In the genomic region with DNA sequence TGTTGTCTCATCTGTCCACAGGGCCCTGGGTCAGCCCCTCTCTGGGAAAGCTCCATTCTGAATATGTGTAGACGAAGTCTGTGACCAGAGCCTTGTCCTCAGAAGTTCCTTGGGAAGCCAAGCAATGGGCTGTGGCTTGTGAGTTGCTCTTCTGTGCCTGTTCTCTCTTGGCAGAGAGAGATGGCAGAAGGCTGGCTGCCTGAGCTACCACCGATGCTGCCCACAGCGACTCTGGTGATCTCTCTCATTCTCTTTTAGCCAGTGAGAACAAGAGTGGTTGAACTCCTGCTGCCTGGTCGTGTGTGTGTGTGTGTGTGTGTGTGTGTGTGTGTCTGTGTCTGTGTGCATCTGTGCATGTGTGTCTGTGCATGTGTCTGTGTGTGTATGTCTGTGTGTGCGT, we compare ENCODE assay signal across 16 mouse cellular contexts. TPM values are rescaled to one million over a fixed set of nuclear protein-coding genes. Genes with fewer than 3 reads are reported as not detected.
"Had no signal": no experiment of that assay in that cellular context is flagged by ENCODE, and none has a peak within 500 bp of the region (broad histone marks: within the 10 kb centered on the region; RNA-seq: fewer than 3 reads in every experiment).

No protein-coding gene starts in this region.

- DNase-seq: liver, postnatal 0 days; lung, adult 2 months; lung, postnatal 14 days; lung, postnatal 36 days; midbrain, embryonic 14.5 days; right cerebral cortex, postnatal 14 days; thymus, adult 2 months; thymus, postnatal 25 days; thymus, postnatal 4 days had no signal

- H3K4me3 ChIP-seq: lung, embryonic 15.5 days; megakaryocyte, embryonic 14.5 days; neural tube, embryonic 12.5 days; stomach, embryonic 15.5 days had no signal

- H3K27ac ChIP-seq: lung, embryonic 15.5 days; macrophage; neural tube, embryonic 12.5 days; stomach, embryonic 15.5 days; stomach, postnatal 0 days had no signal

- H3K4me1 ChIP-seq: lung, embryonic 15.5 days; megakaryocyte, embryonic 14.5 days; neural tube, embryonic 12.5 days; stomach, embryonic 15.5 days had no signal

- H3K27me3 ChIP-seq: lung, embryonic 15.5 days; neural tube, embryonic 12.5 days; stomach, embryonic 15.5 days had no signal

RNA-seq across cellular contexts. Expression of a gene that starts 13.7 kb away (rescaled TPM):
- total RNA-seq: monocyte, adult 5-6 weeks had no signal
